Mouse (Mus musculus): ENCODE measurements around the gene Gnb1l. TPM values are rescaled to one million over a fixed set of nuclear protein-coding genes. Genes with fewer than 3 reads are reported as not detected.

The Gnb1l gene
- polyA plus RNA-seq, 1 experiment: 10.6 TPM

- Histone ChIP-seq H3K4me3 (ENCODE audit: low read depth, low read length) (0 out of 2 replicates have a peak overlapping the region, but pooled peaks have one; percentile 5), H3K27ac (ENCODE audit: insufficient read depth, low read depth, low read length) (no peak overlapping the region), H3K4me1 (ENCODE audit: control insufficient read depth, insufficient read depth, insufficient read length, low read length) (peaks cover 23% of the 10 kb centered on the region), H3K36me3 (ENCODE audit: control insufficient read depth, insufficient read depth, low read length) (no peaks in the 10 kb centered on the region), H3K27me3 (ENCODE audit: control insufficient read depth, insufficient read depth, low read length) (peaks cover 83% of the 10 kb centered on the region)
- 60% methylated on average over 10 of the region's 10 CpGs for WGBS
- TF ChIP-seq CTCF (IDR thresholded peaks at IDR 0.05; ENCODE audit: extremely low read depth, insufficient read length, insufficient replicate concordance, low read depth, low read length) (no peak), POLR2A (IDR thresholded peaks at IDR 0.05; ENCODE audit: low read depth, low read length) (no peak)
These were observed 87.2 kb downstream of the Gnb1l start for GRCm38 (mm10) chr16:18585676-18586075.

GRCm38 (mm10) chr16:18586076-18586905 is 87.8 kb downstream of the Gnb1l start:
- no peak overlapping the region for H3K27ac ChIP-seq (ENCODE audit: insufficient read depth, low read depth, low read length)

DNA sequence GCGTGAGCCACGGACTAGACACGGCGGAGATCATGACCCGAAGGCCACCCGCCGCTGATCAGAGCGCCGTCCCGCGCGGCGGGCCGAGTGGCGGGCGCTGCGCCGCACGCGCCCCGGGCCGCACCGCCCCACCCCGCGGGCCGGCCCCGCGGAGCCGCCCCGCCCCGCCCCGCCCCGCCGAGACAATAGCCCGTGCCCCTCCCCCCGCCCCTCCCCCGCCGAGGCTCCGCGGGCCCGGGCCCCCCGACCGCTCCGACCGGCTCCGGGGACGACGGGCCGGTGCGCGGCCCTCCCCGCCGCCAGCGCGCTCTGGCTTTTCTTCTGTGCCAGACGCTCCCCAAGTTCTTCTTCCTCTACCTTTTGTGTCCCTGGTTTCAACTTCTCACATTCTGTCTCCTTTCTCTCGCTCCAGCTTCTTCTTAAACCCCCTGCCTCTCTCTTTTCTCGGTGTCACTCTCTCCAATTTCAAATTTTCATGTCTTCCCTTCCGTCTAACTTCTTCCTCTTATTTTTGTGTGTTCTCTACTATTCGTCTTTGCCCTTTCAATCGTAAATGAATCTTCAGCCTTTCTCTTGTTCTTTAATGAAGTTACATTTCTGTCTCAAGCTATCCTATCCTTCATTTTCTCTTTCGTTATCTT is 88.5 kb downstream of the Gnb1l start:
- no peak for TF ChIP-seq POLR2A (IDR thresholded peaks at IDR 0.05; ENCODE audit: low read depth, low read length)
- no peak for TF ChIP-seq CTCF (IDR thresholded peaks at IDR 0.05; ENCODE audit: extremely low read depth, insufficient read length, insufficient replicate concordance, low read depth, low read length)
- Histone ChIP-seq H3K4me3 (ENCODE audit: low read depth, low read length) (peak overlapping the region; percentile 56), H3K27ac (ENCODE audit: insufficient read depth, low read depth, low read length) (no peak overlapping the region), H3K27me3 (ENCODE audit: control insufficient read depth, insufficient read depth, low read length) (peaks cover 82% of the 10 kb centered on the region), H3K4me1 (ENCODE audit: control insufficient read depth, insufficient read depth, insufficient read length, low read length) (peaks cover 25% of the 10 kb centered on the region), H3K36me3 (ENCODE audit: control insufficient read depth, insufficient read depth, low read length) (no peaks in the 10 kb centered on the region)
- 3% methylated on average over 57 of the region's 62 CpGs for WGBS

More at GRCm38 (mm10) chr16:18586076-18586905, 87.8 kb downstream of the Gnb1l start:
- peaks cover 26% of the 10 kb centered on the region for H3K4me1 ChIP-seq (ENCODE audit: control insufficient read depth, insufficient read depth, insufficient read length, low read length)
- H3K27me3 ChIP-seq (ENCODE audit: control insufficient read depth, insufficient read depth, low read length): peaks cover 82% of the 10 kb centered on the region
- 8% methylated on average over 82 of the region's 83 CpGs for WGBS
- peak overlapping the region; percentile 56 for H3K4me3 ChIP-seq (ENCODE audit: low read depth, low read length)
- TF ChIP-seq POLR2A (IDR thresholded peaks at IDR 0.05; ENCODE audit: low read depth, low read length): no peak
- no peak for TF ChIP-seq CTCF (IDR thresholded peaks at IDR 0.05; ENCODE audit: extremely low read depth, insufficient read length, insufficient replicate concordance, low read depth, low read length)
- H3K36me3 ChIP-seq (ENCODE audit: control insufficient read depth, insufficient read depth, low read length): no peaks in the 10 kb centered on the region

DNA sequence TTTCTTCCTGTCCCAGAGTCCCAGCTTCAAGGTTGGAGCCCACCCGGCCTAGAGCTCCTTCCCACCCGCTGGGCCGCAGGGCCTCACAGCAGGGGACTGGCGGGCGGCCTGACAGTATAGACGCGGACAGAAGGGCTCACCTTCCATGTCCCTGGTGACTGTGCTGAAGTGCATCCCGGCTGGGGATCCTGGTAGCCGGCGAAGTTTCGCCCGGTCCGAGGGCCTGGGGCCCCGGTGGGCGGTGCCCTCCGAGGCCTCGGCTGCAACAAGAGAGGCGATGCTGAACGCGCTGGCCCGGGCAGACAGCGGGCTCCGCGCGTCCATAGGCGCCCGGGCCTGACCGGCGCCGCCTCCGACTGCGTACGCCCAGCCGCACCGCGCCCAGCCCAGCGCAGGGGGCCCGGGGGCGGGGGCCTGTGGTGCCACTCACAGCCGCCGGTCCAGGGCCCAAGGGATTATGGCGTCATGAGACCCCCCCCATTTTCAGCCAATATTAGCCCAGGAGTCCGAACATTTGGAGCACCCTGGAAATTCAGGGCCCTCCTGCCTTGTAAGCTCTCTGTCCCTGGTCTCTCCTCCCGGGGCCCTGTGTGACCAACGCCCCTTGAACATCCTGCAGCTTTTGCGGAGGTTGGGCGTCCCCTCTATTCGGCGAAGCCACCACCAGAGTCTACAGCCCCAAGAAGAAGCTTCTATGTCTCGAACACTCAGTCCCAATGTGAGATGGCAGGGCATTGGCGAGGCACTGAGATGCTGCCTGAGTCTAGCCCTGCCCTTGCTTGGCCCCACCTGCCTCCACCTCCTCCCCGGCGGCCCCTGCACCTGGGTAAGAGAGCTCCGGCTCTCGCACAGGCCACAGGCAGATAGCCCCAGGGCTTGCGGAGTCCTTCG is 89.6 kb downstream of the Gnb1l start:
- no peak for TF ChIP-seq CTCF (IDR thresholded peaks at IDR 0.05; ENCODE audit: extremely low read depth, insufficient read length, insufficient replicate concordance, low read depth, low read length)
- no peak for TF ChIP-seq POLR2A (IDR thresholded peaks at IDR 0.05; ENCODE audit: low read depth, low read length)
- Histone ChIP-seq H3K4me1 (ENCODE audit: control insufficient read depth, insufficient read depth, insufficient read length, low read length) (peaks cover 20% of the 10 kb centered on the region), H3K36me3 (ENCODE audit: control insufficient read depth, insufficient read depth, low read length) (no peaks in the 10 kb centered on the region), H3K27ac (ENCODE audit: insufficient read depth, low read depth, low read length) (no peak overlapping the region), H3K27me3 (ENCODE audit: control insufficient read depth, insufficient read depth, low read length) (peaks cover 72% of the 10 kb centered on the region), H3K4me3 (ENCODE audit: low read depth, low read length) (peak overlapping the region; percentile 25; the same call in 1 of the 2 replicates)
- 5% methylated on average over 57 of the region's 57 CpGs for WGBS

DNA sequence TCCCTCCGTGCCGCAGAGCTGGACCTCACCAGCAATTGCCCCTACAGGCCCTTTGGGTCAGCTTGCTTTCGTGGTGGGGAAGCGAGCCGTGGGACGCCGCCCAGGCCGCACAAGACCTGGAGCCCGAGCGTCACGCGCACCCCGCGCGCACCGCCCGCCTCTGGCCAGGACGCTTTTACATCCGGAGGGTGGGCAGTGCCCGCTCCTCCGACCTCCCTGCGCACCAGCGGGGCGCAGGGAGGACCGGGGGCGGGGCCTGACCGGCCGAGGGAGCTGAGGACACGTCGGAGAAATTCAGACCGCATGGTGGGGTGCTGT is 90.2 kb downstream of the Gnb1l start:
- no peak overlapping the region for H3K4me3 ChIP-seq (ENCODE audit: low read depth, low read length)
- H3K36me3 ChIP-seq (ENCODE audit: control insufficient read depth, insufficient read depth, low read length): no peaks in the 10 kb centered on the region
- no peak overlapping the region for H3K27ac ChIP-seq (ENCODE audit: insufficient read depth, low read depth, low read length)
- H3K27me3 ChIP-seq (ENCODE audit: control insufficient read depth, insufficient read depth, low read length): peaks cover 66% of the 10 kb centered on the region
- 31% methylated on average over 31 of the region's 31 CpGs for WGBS
- TF ChIP-seq POLR2A (IDR thresholded peaks at IDR 0.05; ENCODE audit: low read depth, low read length) (no peak), CTCF (IDR thresholded peaks at IDR 0.05; ENCODE audit: extremely low read depth, insufficient read length, insufficient replicate concordance, low read depth, low read length) (no peak)
- peaks cover 20% of the 10 kb centered on the region for H3K4me1 ChIP-seq (ENCODE audit: control insufficient read depth, insufficient read depth, insufficient read length, low read length)

- 87% methylated on average over 9 of the region's 9 CpGs for WGBS
- no peak overlapping the region for H3K27ac ChIP-seq (ENCODE audit: insufficient read depth, low read depth, low read length)
- no peaks in the 10 kb centered on the region for H3K36me3 ChIP-seq (ENCODE audit: control insufficient read depth, insufficient read depth, low read length)
- H3K4me1 ChIP-seq (ENCODE audit: control insufficient read depth, insufficient read depth, insufficient read length, low read length): peaks cover 20% of the 10 kb centered on the region
- TF ChIP-seq POLR2A (IDR thresholded peaks at IDR 0.05; ENCODE audit: low read depth, low read length): no peak
- TF ChIP-seq CTCF (IDR thresholded peaks at IDR 0.05; ENCODE audit: extremely low read depth, insufficient read length, insufficient replicate concordance, low read depth, low read length): no peak
- H3K27me3 ChIP-seq (ENCODE audit: control insufficient read depth, insufficient read depth, low read length): peaks cover 62% of the 10 kb centered on the region
- H3K4me3 ChIP-seq (ENCODE audit: low read depth, low read length): no peak overlapping the region
These were observed 90.6 kb downstream of the Gnb1l start for GRCm38 (mm10) chr16:18589080-18589621.
